Mouse (Mus musculus) C2C12 (cell line): ENCODE measurements at regions not wholly inside any gene's neighbourhood (a gene's known extent, or its start where the extent isn't known, plus 50 kb on each side); places are given as distances from the start of the nearest gene placed in this dataset.
"Not testable (repeated sequence)": the region's sequence is repeated elsewhere in the genome, so short reads cannot be mapped to it uniquely, and the experiment has no call there.

ENCODE experiments used
- H3K27me3 ChIP-seq: one replicate; pipeline ENCODE4 v1.6.1; 2011; ENCODE audit not compliant: control insufficient read depth, insufficient read depth, insufficient read length
- H3K36me3 ChIP-seq: one replicate; pipeline ENCODE4 v1.6.1; 2011; ENCODE audit not compliant: control insufficient read depth, insufficient read depth
- H3K4me3 ChIP-seq: one replicate; pipeline ENCODE4 v1.5.1; 2011; ENCODE audit warnings: mild to moderate bottlenecking, control low read depth; ENCODE audit not compliant: poor library complexity, insufficient read depth, severe bottlenecking
- H3K79me2 ChIP-seq: one replicate; pipeline ENCODE4 v1.6.1; 2011; ENCODE audit not compliant: control insufficient read depth, insufficient read depth
- H3K79me3 ChIP-seq: one replicate; pipeline ENCODE4 v1.6.1; 2011; ENCODE audit warnings: low read depth, control low read depth
- H3ac ChIP-seq: one replicate; pipeline ENCODE3; 2011; ENCODE audit warnings: low read depth; ENCODE audit not compliant: control insufficient read depth, insufficient read length
- CEBPB ChIP-seq: IDR thresholded peaks from one replicate; pipeline ENCODE4 v1.6.1; 2011; ENCODE audit warnings: low read depth, mild to moderate bottlenecking, control low read depth, moderate library complexity
- CTCF ChIP-seq: IDR thresholded peaks from one replicate; pipeline ENCODE4 v1.5.1; 2011; ENCODE audit not compliant: control insufficient read depth, insufficient read depth, insufficient read length
- FOSL1 ChIP-seq: IDR thresholded peaks from one replicate; pipeline ENCODE4 v1.8.0; 2011; ENCODE audit warnings: mild to moderate bottlenecking, low read length; ENCODE audit not compliant: poor library complexity, insufficient read depth, severe bottlenecking
- MAX ChIP-seq: IDR thresholded peaks from one replicate; pipeline ENCODE4 v1.6.1; 2011; ENCODE audit warnings: mild to moderate bottlenecking, control low read depth
- MYOD1 ChIP-seq: IDR thresholded peaks from one replicate; pipeline ENCODE4 v1.6.1; 2011; ENCODE audit warnings: low read depth; ENCODE audit not compliant: control insufficient read depth, insufficient read length
- MYOG ChIP-seq: IDR thresholded peaks from one replicate; pipeline ENCODE4 v1.6.1; 2011; ENCODE audit not compliant: control insufficient read depth, insufficient read length; ENCODE audit errors: extremely low read depth
- USF1 ChIP-seq: IDR thresholded peaks from one replicate; pipeline ENCODE4 v1.6.1; 2011; ENCODE audit warnings: low read depth, mild to moderate bottlenecking, control low read depth, moderate library complexity

DNA sequence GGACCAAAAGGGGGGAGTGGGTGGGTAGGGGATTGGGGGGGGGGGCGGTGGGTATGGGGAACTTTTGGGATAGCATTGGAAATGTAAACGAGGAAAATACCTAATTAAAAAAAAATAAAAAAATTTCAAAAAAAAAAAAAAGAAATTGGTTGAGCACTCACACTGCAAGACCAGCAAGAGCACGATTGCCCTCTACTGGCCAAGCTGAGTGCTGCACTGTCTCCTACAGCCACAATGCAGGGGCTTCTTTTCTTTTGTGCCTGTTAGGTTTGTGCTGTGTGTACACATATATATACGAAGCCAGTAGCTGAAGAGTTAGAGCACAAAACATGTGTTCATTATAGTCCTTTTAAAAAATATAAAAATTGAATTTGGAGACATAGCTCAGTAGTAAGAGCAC is 55.6 kb downstream of the Mup20 start:
- H3K79me3 ChIP-seq, result no peaks in the 10 kb centered on the region
- H3K4me3 ChIP-seq, result no peak overlapping the region
- H3K27me3 ChIP-seq, result no peaks in the 10 kb centered on the region
- H3K79me2 ChIP-seq, result no peaks in the 10 kb centered on the region
- TF ChIP-seq MYOG, result no peak
- TF ChIP-seq USF1, result no peak
- no peak for TF ChIP-seq FOSL1
- no peak for TF ChIP-seq CTCF
- TF ChIP-seq CEBPB, result no peak
- no peak for TF ChIP-seq MAX
- no peak for TF ChIP-seq MYOD1
- no peak overlapping the region for H3ac ChIP-seq
- no peaks in the 10 kb centered on the region for H3K36me3 ChIP-seq

DNA sequence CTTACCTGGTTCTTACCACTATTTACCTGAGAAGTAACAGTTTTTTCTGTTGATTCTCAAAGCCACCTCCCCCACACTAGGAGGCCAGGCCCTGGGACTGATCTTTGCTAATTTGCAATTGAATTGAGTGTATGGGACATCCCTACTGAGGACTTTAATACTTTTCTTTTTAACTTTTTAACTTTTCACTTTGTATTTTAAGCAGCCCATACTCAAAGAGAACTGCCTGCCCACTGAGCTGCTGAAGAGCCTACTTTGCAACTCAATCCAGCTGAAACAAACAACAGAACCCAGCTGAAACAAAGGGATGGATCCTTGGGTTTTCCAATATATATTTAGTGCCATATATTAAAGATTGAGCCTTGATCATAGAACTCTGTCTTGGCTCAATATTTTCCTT is 64.0 kb downstream of the Mup20 start:
- H3K79me2 ChIP-seq, H3K36me3 ChIP-seq, H3K4me3 ChIP-seq, H3K79me3 ChIP-seq, H3K27me3 ChIP-seq, H3ac ChIP-seq: not testable (repeated sequence)

DNA sequence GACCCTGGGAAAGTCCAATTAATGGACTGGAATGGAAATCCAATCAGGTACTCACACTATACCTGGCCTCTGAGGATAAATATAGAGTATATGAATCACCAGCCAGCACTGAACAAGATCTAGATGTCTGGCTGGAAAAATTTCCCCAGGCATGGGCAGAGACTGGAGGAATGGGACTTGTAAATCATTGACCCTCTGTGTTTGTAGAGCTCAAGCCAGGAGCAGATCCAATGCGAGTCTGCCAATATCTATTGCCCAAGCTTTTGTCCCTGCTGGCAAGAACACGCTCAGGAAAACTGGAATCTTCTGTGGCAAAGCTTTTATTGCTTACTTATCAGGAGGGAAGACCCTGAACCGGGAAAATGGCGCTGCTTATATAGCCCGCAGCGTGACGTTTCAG is 77.8 kb downstream of the Mup20 start:
- Histone ChIP-seq H3K79me3 (no peaks in the 10 kb centered on the region), H3K4me3 (no peak overlapping the region), H3K79me2 (no peaks in the 10 kb centered on the region), H3ac (no peak overlapping the region), H3K27me3 (no peaks in the 10 kb centered on the region), H3K36me3 (no peaks in the 10 kb centered on the region)
- TF ChIP-seq MYOD1 (no peak), MYOG (no peak), CTCF (no peak)

DNA sequence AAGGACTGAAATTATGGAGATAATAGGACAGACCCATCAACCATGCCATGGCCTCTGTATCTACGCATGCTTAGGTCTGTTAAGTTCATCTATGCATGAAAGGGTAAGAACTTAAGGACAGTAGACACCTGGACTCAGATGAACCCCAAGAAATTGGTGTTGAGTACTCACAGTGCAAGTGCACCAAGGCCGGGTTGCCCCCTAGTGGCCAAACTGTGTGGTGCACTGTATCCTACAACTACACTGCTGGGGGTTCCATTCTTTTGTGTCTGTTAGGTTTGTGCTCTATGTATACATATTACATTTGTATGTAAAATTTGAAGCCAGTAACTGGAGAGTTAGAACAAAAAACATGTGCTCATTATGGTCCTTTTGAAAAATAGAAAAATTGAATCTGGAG is 80.7 kb downstream of the Mup20 start:
- H3K36me3 ChIP-seq, result no peaks in the 10 kb centered on the region
- H3ac ChIP-seq, result no peak overlapping the region
- H3K79me2 ChIP-seq, result no peaks in the 10 kb centered on the region
- TF ChIP-seq MYOG (no peak), CTCF (peak; percentile 28)
- no peak overlapping the region for H3K4me3 ChIP-seq
- no peaks in the 10 kb centered on the region for H3K27me3 ChIP-seq
- no peaks in the 10 kb centered on the region for H3K79me3 ChIP-seq

DNA sequence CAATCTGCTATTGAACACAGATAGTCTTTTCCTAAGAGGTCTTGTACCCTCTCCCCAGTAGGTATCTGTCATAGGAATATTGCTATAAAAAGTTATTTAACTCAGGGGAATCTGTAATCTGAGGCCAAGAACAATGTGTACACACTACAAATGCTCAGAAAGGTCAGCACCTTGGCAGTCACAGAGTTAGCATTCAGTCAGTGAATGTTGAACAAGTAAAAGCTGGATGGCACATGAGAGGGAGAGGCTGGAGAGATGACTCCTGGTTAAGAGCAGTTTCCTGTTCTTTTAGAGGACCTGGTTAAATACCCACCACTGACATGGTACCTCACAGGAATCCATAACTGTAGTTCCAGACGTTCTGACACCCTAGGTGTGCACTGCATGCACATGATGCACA is 84.3 kb downstream of the Mup20 start:
- no peaks in the 10 kb centered on the region for H3K79me3 ChIP-seq
- TF ChIP-seq MYOD1 (no peak), CTCF (no peak), MAX (no peak), MYOG (no peak), USF1 (no peak), FOSL1 (no peak), CEBPB (no peak)

DNA sequence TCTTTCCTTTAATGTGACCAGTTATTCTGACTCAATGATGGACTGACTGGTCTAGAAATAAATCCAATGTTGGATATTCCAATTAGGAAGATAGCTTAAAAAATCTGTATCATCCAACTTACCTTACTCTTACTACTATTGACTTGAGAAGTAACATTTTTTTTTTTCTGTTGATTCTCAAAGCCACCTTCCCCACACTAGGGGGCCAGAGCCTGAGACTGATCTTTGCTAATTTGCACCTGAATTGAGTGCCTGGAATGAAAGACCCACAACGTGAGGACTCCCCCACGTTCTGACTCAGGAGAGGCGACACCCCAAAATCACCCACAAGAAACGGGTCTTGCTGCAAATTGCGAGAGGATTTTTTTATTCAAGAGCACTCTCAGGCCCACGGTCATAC is 86.3 kb downstream of the Mup20 start:
- not testable (repeated sequence) for H3ac ChIP-seq, H3K4me3 ChIP-seq, H3K79me2 ChIP-seq, H3K27me3 ChIP-seq, H3K36me3 ChIP-seq, H3K79me3 ChIP-seq

More for the DNA sequence above, 84.3 kb downstream of the Mup20 start:
- Histone ChIP-seq H3K79me2 (no peaks in the 10 kb centered on the region), H3K27me3 (no peaks in the 10 kb centered on the region), H3ac (no peak overlapping the region), H3K36me3 (no peaks in the 10 kb centered on the region), H3K4me3 (no peak overlapping the region)

DNA sequence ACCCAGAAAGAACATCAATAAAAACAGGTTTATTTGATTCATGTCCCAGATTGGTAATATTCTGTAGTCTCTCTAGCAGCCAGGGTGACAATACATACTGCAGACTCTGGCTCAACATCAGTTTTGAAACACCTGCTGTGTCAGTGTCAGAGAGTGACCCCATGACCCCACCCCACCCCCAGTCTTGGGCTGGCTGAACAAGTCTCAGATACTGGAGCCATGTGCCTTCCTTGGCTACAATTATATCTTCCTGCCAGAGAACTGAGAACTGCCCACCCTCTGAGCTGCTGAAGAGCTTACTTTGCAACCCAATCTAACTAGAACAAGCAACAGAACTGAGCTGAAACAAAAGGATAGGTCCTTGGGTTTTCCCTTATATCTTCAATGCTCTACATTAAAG is 91.6 kb downstream of the Mup20 start:
- Histone ChIP-seq H3K36me3 (no peaks in the 10 kb centered on the region), H3K79me2 (no peaks in the 10 kb centered on the region), H3ac (no peak overlapping the region), H3K79me3 (no peaks in the 10 kb centered on the region), H3K4me3 (no peak overlapping the region), H3K27me3 (no peaks in the 10 kb centered on the region)
- no peak for TF ChIP-seq MYOD1
- no peak for TF ChIP-seq MAX
- no peak for TF ChIP-seq CTCF
- no peak for TF ChIP-seq USF1
- no peak for TF ChIP-seq FOSL1
- no peak for TF ChIP-seq CEBPB
- no peak for TF ChIP-seq MYOG
